Mouse (Mus musculus) skeletal muscle tissue, adult 2 months (tissue): ENCODE results near the gene Ccdc77.
"Not testable (repeated sequence)": the region's sequence is repeated elsewhere in the genome, so short reads cannot be mapped to it uniquely, and the experiment has no call there.

Source experiments
- DNase-seq: peaks from one replicate; pipeline ENCODE4 v3.0.0-alpha.2; 2012; ENCODE audit warnings: low read depth, low spot score

Gene Ccdc77

GRCm38 (mm10) chr6:120309787-120310186 is 54.4 kb downstream of the Ccdc77 start:
- no peak for DNase-seq

GRCm38 (mm10) chr6:120309338-120309737 is 54.8 kb downstream of the Ccdc77 start:
- no peak for DNase-seq

- DNase-seq: no peak
Observed at GRCm38 (mm10) chr6:120306859-120307594, 57.1 kb downstream of the Ccdc77 start.

- no peak for DNase-seq
Observed at GRCm38 (mm10) chr6:120302755-120303316, 61.3 kb downstream of the Ccdc77 start.

- peak; percentile 11 for DNase-seq
Observed at GRCm38 (mm10) chr6:120301137-120301536, 63.0 kb downstream of the Ccdc77 start.

- DNase-seq: not testable (repeated sequence)
Observed at GRCm38 (mm10) chr6:120296589-120296988, 67.6 kb downstream of the Ccdc77 start.

- no peak for DNase-seq
Observed at GRCm38 (mm10) chr6:120294785-120295133, 69.4 kb downstream of the Ccdc77 start.

- DNase-seq: no peak
Observed at GRCm38 (mm10) chr6:120294056-120294784, 70.0 kb downstream of the Ccdc77 start, which contains the start of the genes D330020A13Rik and B4galnt3. Gene D330020A13Rik (plus strand): TSS chr6:120294364. Gene B4galnt3 (minus strand): TSS chr6:120294559.

- no peak for DNase-seq
Observed at GRCm38 (mm10) chr6:120291396-120292009, 72.7 kb downstream of the Ccdc77 start.

- DNase-seq: no peak
Observed at GRCm38 (mm10) chr6:120289430-120289829, 74.7 kb downstream of the Ccdc77 start.

- DNase-seq: no peak
Observed at GRCm38 (mm10) chr6:120288541-120288940, 75.6 kb downstream of the Ccdc77 start.

- no peak for DNase-seq
Observed at GRCm38 (mm10) chr6:120287279-120287678, 76.9 kb downstream of the Ccdc77 start.

- DNase-seq: no peak
Observed at GRCm38 (mm10) chr6:120276874-120277449, 87.2 kb downstream of the Ccdc77 start.

- peak; percentile 3 for DNase-seq
Observed at GRCm38 (mm10) chr6:120275301-120275700, 88.9 kb downstream of the Ccdc77 start.

GRCm38 (mm10) chr6:120274887-120275286 is 89.3 kb downstream of the Ccdc77 start:
- peak; percentile 58 for DNase-seq
